Mouse (Mus musculus): ENCODE results near the gene Gm15217. TPM values are rescaled to one million over a fixed set of nuclear protein-coding genes. Genes with fewer than 3 reads are reported as not detected.

The Gm15217 gene
- polyA plus RNA-seq (2015; fragmentation: Nextera tagmentation; extraction: Ambion mirVana) = not detected in 2 replicates

DNA sequence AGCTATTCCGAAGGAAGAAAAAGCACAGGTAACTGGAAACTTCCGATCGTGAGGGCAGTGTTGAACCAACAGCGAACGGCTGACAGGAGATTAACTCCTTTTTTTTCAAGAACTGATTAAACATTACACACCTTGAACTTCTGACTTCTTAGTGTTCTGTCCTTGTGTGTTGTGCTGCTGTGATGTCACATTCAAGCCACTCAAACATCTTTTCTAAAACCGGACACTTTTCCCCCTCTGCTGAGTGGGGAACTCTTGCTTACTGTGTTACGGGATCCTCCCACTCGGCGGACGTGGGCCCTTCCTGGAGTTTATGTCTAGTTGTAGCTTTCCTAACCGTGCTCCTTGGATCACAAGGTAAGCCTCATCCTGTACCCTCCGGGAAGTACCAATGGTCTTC, at the start of gene Gm15217:
TSS of gene Gm15217 (plus strand) at position 130 of the 400 bp plus-strand sequence.
- peaks cover 46% of the 10 kb centered on the region for H3K27me3 ChIP-seq (replicated peaks; ENCODE audit: control insufficient read depth, insufficient read depth, low read length)

DNA sequence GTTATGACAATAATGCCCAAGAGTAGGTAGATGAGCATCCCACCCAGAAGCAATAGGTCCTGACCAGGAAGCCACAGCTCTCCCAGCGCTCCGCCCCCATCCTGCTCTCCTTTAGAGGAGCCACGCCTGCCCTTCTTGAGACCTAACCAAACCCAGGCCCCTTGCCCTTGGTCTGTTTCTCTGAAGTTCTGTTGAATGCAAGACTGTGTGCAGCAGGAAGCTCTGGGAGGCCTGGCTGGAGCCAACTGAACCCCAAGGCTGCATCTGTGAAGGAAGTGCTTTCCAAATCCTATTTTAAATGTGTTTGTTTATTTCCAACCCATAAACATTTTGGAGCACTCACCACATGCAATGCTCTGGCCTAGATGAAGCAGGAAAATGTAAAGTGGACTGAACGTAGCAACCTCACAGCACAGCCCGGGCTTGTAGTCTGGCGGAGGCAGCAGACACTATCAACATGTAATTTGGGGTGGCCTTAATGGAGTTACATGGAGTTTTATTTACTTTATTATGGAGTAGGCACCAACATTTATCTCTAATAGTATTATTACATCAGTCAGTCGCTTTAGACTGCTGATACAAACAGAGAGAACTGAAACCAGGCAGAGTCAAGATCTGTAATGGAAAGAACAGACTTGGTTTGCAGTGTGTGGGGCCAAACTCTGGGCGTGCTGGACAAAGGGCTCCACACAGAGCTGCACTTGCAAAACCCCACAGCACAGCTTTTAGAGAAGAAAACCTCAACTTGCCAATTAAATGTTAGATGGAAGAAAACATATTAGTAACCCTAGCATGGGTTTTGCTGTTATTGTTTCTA, 45.6 kb upstream of the Gm15217 start:
- H3K9ac ChIP-seq (replicated peaks; ENCODE audit: low read depth, low read length) = no peak overlapping the region
- no peaks in the 10 kb centered on the region for H3K36me3 ChIP-seq (ENCODE audit: control insufficient read depth, insufficient read depth)
- H3K4me1 ChIP-seq (replicated peaks; ENCODE audit: control insufficient read depth, insufficient read depth, low read length) = no peaks in the 10 kb centered on the region
- H3K27ac ChIP-seq (ENCODE audit: low read length) = no peak overlapping the region
- H3K4me3 ChIP-seq (replicated peaks; ENCODE audit: low read length) = no peak overlapping the region
- WGBS = 86% methylated on average over 8 of the region's 8 CpGs
- H3K9me3 ChIP-seq (ENCODE audit: control insufficient read depth, low read length) = no peaks in the 10 kb centered on the region
- no peak overlapping the region for H3K4me2 ChIP-seq (ENCODE audit: low read length)
- no peaks in the 10 kb centered on the region for H3K27me3 ChIP-seq (replicated peaks; ENCODE audit: control insufficient read depth, insufficient read depth, low read length)
- ATAC-seq = no peak

More for the DNA sequence above, at the start of gene Gm15217:
- Histone ChIP-seq H3K9me3 (ENCODE audit: control insufficient read depth, low read length) (no peaks in the 10 kb centered on the region), H3K4me1 (replicated peaks; ENCODE audit: control insufficient read depth, insufficient read depth, low read length) (peaks cover 6% of the 10 kb centered on the region), H3K36me3 (ENCODE audit: control insufficient read depth, insufficient read depth) (no peaks in the 10 kb centered on the region), H3K4me2 (ENCODE audit: low read length) (peak within 1 kb of the TSS; percentile 47), H3K4me3 (replicated peaks; ENCODE audit: low read length) (no peak within 1 kb of the TSS; the same call in none of the 2 replicates), H3K9ac (replicated peaks; ENCODE audit: low read depth, low read length) (no peak within 1 kb of the TSS), H3K27ac (ENCODE audit: low read length) (no peak within 1 kb of the TSS)
- WGBS = 85% methylated on average over 12 of the region's 12 CpGs
- no peak for ATAC-seq

DNA sequence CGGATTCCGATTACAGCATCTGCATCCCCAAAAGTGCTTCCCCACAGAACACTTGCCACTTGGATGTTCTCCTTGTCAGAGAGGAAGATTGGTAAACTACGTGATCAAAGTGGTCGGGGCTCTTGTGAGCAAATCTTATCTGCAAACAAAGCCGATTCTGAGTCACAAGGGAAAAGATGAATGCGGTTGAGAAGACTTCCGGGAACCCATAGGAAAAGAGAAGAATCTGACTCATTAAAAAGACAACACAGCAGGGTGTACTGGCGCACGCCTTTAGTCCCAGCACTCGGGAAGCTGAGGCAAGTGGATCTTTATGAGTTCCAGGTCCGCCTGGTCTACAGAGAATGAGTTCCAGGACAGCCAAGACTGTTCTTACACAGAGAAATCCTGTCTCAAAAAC, 40.4 kb upstream of the Gm15217 start:
- H3K9me3 ChIP-seq (ENCODE audit: control insufficient read depth, low read length) = no peaks in the 10 kb centered on the region
- H3K36me3 ChIP-seq (ENCODE audit: control insufficient read depth, insufficient read depth) = no peaks in the 10 kb centered on the region
- 84% methylated on average over 11 of the region's 11 CpGs for whole genome bisulfite sequencing
- no peak overlapping the region for H3K9ac ChIP-seq (replicated peaks; ENCODE audit: low read depth, low read length)
- H3K4me3 ChIP-seq (replicated peaks; ENCODE audit: low read length) = no peak overlapping the region
- no peaks in the 10 kb centered on the region for H3K4me1 ChIP-seq (replicated peaks; ENCODE audit: control insufficient read depth, insufficient read depth, low read length)
- ATAC-seq = no peak
- no peaks in the 10 kb centered on the region for H3K27me3 ChIP-seq (replicated peaks; ENCODE audit: control insufficient read depth, insufficient read depth, low read length)
- no peak overlapping the region for H3K27ac ChIP-seq (ENCODE audit: low read length)
- no peak overlapping the region for H3K4me2 ChIP-seq (ENCODE audit: low read length)

DNA sequence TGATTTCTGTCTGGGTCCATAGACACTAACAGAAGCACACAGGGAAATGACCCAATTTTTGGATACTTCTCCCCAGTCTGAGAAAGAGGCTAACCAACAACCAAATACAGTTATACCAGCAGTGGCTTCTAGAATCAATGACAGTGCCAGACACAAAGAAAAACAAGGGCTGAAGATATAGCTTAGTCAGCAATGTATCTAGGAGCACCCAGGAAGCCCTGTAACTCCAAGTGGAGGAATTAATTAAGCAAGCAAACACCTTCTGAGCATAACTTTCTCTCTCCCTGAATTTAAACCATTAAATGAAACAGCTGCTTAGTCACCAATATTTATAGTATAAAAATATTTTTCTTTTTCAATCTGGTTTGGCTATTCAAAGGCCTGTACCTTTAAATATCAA, 34.5 kb upstream of the Gm15217 start:
- Histone ChIP-seq H3K27ac (ENCODE audit: low read length) (no peak overlapping the region), H3K36me3 (ENCODE audit: control insufficient read depth, insufficient read depth) (no peaks in the 10 kb centered on the region), H3K4me2 (ENCODE audit: low read length) (no peak overlapping the region), H3K9ac (replicated peaks; ENCODE audit: low read depth, low read length) (no peak overlapping the region), H3K4me1 (replicated peaks; ENCODE audit: control insufficient read depth, insufficient read depth, low read length) (no peaks in the 10 kb centered on the region), H3K27me3 (replicated peaks; ENCODE audit: control insufficient read depth, insufficient read depth, low read length) (no peaks in the 10 kb centered on the region), H3K9me3 (ENCODE audit: control insufficient read depth, low read length) (no peaks in the 10 kb centered on the region), H3K4me3 (replicated peaks; ENCODE audit: low read length) (no peak overlapping the region)
- no peak for ATAC-seq

- no peaks in the 10 kb centered on the region for H3K27me3 ChIP-seq (replicated peaks; ENCODE audit: control insufficient read depth, insufficient read depth, low read length)
- no peak overlapping the region for H3K27ac ChIP-seq (ENCODE audit: low read length)
- H3K36me3 ChIP-seq (ENCODE audit: control insufficient read depth, insufficient read depth) = no peaks in the 10 kb centered on the region
- no peak overlapping the region for H3K9ac ChIP-seq (replicated peaks; ENCODE audit: low read depth, low read length)
- H3K4me3 ChIP-seq (replicated peaks; ENCODE audit: low read length) = no peak overlapping the region
- H3K4me2 ChIP-seq (ENCODE audit: low read length) = no peak overlapping the region
- no peak for ATAC-seq
- 77% methylated on average over 7 of the region's 7 CpGs for WGBS
- H3K4me1 ChIP-seq (replicated peaks; ENCODE audit: control insufficient read depth, insufficient read depth, low read length) = no peaks in the 10 kb centered on the region
- H3K9me3 ChIP-seq (ENCODE audit: control insufficient read depth, low read length) = no peaks in the 10 kb centered on the region
Measured at GRCm38 (mm10) chr14:46357286-46357685, 21.9 kb upstream of the Gm15217 start.

DNA sequence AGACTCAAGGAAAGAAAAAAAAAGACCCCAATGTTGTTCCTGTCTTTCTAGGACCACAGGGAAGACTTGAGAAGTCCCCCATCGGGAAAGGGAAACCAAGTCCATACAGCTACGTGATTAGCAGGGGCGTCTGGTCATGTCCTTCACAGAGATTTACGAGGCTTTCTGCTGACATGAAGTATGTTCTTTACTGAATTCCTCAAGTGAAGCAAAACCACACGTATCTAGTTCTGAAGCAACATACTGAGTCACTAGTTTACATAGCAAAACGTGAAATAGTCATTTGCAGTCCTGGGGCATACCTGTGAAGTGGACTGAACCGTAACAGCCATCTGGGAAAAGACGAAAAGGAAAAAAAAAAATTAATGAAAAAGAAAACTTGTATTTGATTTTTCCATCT, 21.5 kb upstream of the Gm15217 start:
- Histone ChIP-seq H3K27me3 (replicated peaks; ENCODE audit: control insufficient read depth, insufficient read depth, low read length) (no peaks in the 10 kb centered on the region), H3K4me1 (replicated peaks; ENCODE audit: control insufficient read depth, insufficient read depth, low read length) (no peaks in the 10 kb centered on the region), H3K4me2 (ENCODE audit: low read length) (no peak overlapping the region), H3K36me3 (ENCODE audit: control insufficient read depth, insufficient read depth) (no peaks in the 10 kb centered on the region), H3K27ac (ENCODE audit: low read length) (no peak overlapping the region), H3K4me3 (replicated peaks; ENCODE audit: low read length) (no peak overlapping the region), H3K9ac (replicated peaks; ENCODE audit: low read depth, low read length) (no peak overlapping the region), H3K9me3 (ENCODE audit: control insufficient read depth, low read length) (no peaks in the 10 kb centered on the region)
- WGBS = 87% methylated on average over 8 of the region's 8 CpGs
- no peak for ATAC-seq

- 41% methylated on average over 10 of the region's 10 CpGs for WGBS
- no peaks in the 10 kb centered on the region for H3K36me3 ChIP-seq (ENCODE audit: control insufficient read depth, insufficient read depth)
- ATAC-seq = no peak
Measured at GRCm38 (mm10) chr14:46363209-46363608, 16.0 kb upstream of the Gm15217 start.

DNA sequence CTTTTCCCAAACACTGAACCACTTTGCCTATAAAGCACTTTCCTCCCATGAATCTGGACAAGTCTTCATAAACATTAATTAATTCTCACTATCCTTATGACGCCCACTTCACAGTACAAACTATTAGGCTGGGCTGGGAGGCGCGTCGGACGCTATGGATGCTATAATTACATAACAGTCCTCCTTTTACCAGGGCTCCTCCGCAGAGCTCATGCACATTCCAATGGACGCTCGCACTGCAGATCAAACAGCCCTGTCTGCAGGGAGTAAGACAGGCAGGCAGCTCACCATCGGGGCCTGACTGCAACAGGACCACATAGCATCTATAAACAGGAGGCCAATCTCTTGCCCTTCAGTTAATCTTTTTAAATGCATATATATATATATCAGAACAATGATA, 6.8 kb upstream of the Gm15217 start:
- H3K4me1 ChIP-seq (replicated peaks; ENCODE audit: control insufficient read depth, insufficient read depth, low read length) = no peaks in the 10 kb centered on the region
- H3K4me2 ChIP-seq (ENCODE audit: low read length) = no peak overlapping the region
- no peaks in the 10 kb centered on the region for H3K9me3 ChIP-seq (ENCODE audit: control insufficient read depth, low read length)
- H3K36me3 ChIP-seq (ENCODE audit: control insufficient read depth, insufficient read depth) = no peaks in the 10 kb centered on the region
- H3K9ac ChIP-seq (replicated peaks; ENCODE audit: low read depth, low read length) = no peak overlapping the region
- ATAC-seq = no peak
- 34% methylated on average over 9 of the region's 9 CpGs for WGBS
- H3K27ac ChIP-seq (ENCODE audit: low read length) = no peak overlapping the region
- no peak overlapping the region for H3K4me3 ChIP-seq (replicated peaks; ENCODE audit: low read length)
- H3K27me3 ChIP-seq (replicated peaks; ENCODE audit: control insufficient read depth, insufficient read depth, low read length) = no peaks in the 10 kb centered on the region

More at GRCm38 (mm10) chr14:46363209-46363608, 16.0 kb upstream of the Gm15217 start:
- H3K4me3 ChIP-seq (replicated peaks; ENCODE audit: low read length) = no peak overlapping the region
- H3K27ac ChIP-seq (ENCODE audit: low read length) = no peak overlapping the region
- no peaks in the 10 kb centered on the region for H3K4me1 ChIP-seq (replicated peaks; ENCODE audit: control insufficient read depth, insufficient read depth, low read length)
- no peak overlapping the region for H3K4me2 ChIP-seq (ENCODE audit: low read length)
- H3K27me3 ChIP-seq (replicated peaks; ENCODE audit: control insufficient read depth, insufficient read depth, low read length) = no peaks in the 10 kb centered on the region
- H3K9me3 ChIP-seq (ENCODE audit: control insufficient read depth, low read length) = no peaks in the 10 kb centered on the region
- H3K9ac ChIP-seq (replicated peaks; ENCODE audit: low read depth, low read length) = no peak overlapping the region

DNA sequence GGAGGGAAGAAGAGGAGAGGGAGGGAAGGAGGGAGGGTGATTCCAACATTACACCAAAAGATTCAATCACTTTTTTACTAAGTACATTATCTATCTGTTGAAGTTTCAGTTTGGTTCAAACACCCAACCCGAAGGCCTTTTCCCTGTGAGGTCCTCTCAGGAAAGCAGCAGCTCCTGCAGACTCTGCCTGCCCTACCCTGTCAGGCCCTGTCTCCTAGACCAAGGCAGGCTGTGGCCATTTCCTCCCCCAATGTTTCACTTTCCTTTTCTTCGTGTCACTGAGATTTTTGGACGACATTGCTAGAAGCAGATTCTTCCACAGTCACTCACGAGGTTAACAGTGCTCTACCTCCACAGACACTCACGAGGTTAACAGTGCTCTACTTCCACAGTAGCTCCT, 3.4 kb upstream of the Gm15217 start:
- H3K9ac ChIP-seq (replicated peaks; ENCODE audit: low read depth, low read length) = no peak overlapping the region
- no peak for ATAC-seq
- WGBS = 83% methylated on average over 5 of the region's 5 CpGs

More for the DNA sequence above, 3.4 kb upstream of the Gm15217 start:
- Histone ChIP-seq H3K36me3 (ENCODE audit: control insufficient read depth, insufficient read depth) (no peaks in the 10 kb centered on the region), H3K27me3 (replicated peaks; ENCODE audit: control insufficient read depth, insufficient read depth, low read length) (peaks cover 19% of the 10 kb centered on the region), H3K4me2 (ENCODE audit: low read length) (no peak overlapping the region), H3K4me1 (replicated peaks; ENCODE audit: control insufficient read depth, insufficient read depth, low read length) (peaks cover 6% of the 10 kb centered on the region), H3K27ac (ENCODE audit: low read length) (no peak overlapping the region), H3K9me3 (ENCODE audit: control insufficient read depth, low read length) (no peaks in the 10 kb centered on the region), H3K4me3 (replicated peaks; ENCODE audit: low read length) (no peak overlapping the region)
